Mouse (Mus musculus): Measurements from ENCODE around the gene Gripap1. TPM values are rescaled to one million over a fixed set of nuclear protein-coding genes. Genes with fewer than 3 reads are reported as not detected.

Gripap1 gene
- total RNA-seq, 2 experiments from 2014 or later, result 26.1 to 31.7 TPM

- intact Hi-C loops (cut with DNase I), result no loop called here
- no peak for DNase-seq
Measured at GRCm38 (mm10) chrX:7863181-7863580, 73.6 kb downstream of the Gripap1 start.

GRCm38 (mm10) chrX:7864551-7864950, 75.0 kb downstream of the Gripap1 start:
- no peak for DNase-seq
- intact Hi-C loops (cut with DNase I), result no loop called here

GRCm38 (mm10) chrX:7865343-7865742, 75.8 kb downstream of the Gripap1 start:
- DNase-seq, result no peak
- intact Hi-C loops (cut with DNase I), result no loop called here

GRCm38 (mm10) chrX:7865786-7866185, 76.2 kb downstream of the Gripap1 start:
- no peak for DNase-seq
- intact Hi-C loops (cut with DNase I), result no loop called here

GRCm38 (mm10) chrX:7867141-7867540, 77.6 kb downstream of the Gripap1 start:
- intact Hi-C loops (cut with DNase I), result no loop called here
- DNase-seq, result no peak

GRCm38 (mm10) chrX:7868506-7868905, 78.9 kb downstream of the Gripap1 start:
- intact Hi-C loops (cut with DNase I), result no loop called here

GRCm38 (mm10) chrX:7869826-7870225, 80.3 kb downstream of the Gripap1 start:
- DNase-seq, result no peak
- intact Hi-C loops (cut with DNase I), result no loop called here

More at GRCm38 (mm10) chrX:7868506-7868905, 78.9 kb downstream of the Gripap1 start:
- DNase-seq, result no peak

Small RNAs within 50 kb of the gene (microRNA-seq; reads per million reads assigned to microRNA genes)
- gene Mir1198, result 53.5 to 53.8 reads per million in 2 experiments

Other genes with a start within 250 kb of the Gripap1 start
- gene Foxp3, start 216.1 kb upstream of the Gripap1 start, total RNA-seq (2021), result under 1 TPM in 1 of 2 experiments, not detected in 1; 0.05 TPM
- 1 to 10 TPM; 2.3 to 2.6 TPM for gene Ppp1r3f, start 215.5 kb upstream of the Gripap1 start, total RNA-seq (2021)
- 10 to 100 TPM; 11.5 to 12.4 TPM for gene Ccdc22, start 184.2 kb upstream of the Gripap1 start, total RNA-seq (2021)
- gene Cacna1f, start 182.7 kb upstream of the Gripap1 start, total RNA-seq (2021), result not detected
- 1 to 10 TPM; 1.4 to 1.8 TPM for gene Syp, start 151.3 kb upstream of the Gripap1 start, total RNA-seq (2021)
- gene Prickle3, start 132.5 kb upstream of the Gripap1 start, total RNA-seq (2021), result 10 to 100 TPM; 19.4 to 21.4 TPM
- gene Plp2, start 118.4 kb upstream of the Gripap1 start, total RNA-seq (2021), result 10 to 100 TPM; 43.8 to 58.0 TPM
- 10 to 100 TPM; 18.4 to 21.2 TPM for gene Magix, start 108.5 kb upstream of the Gripap1 start, total RNA-seq (2021)
- 10 to 100 TPM; 21.4 to 21.5 TPM for gene Gpkow, start 92.6 kb upstream of the Gripap1 start, total RNA-seq (2021)
- 10 to 100 TPM; 28.8 to 38.3 TPM for gene Wdr45, start 75.4 kb upstream of the Gripap1 start, total RNA-seq (2021)
- gene Gm45208, start 67.5 kb upstream of the Gripap1 start, total RNA-seq (2021), result not detected
- 1 to 10 TPM; 7.0 to 8.0 TPM for gene Praf2, start 61.3 kb upstream of the Gripap1 start, total RNA-seq (2021)
- gene Ccdc120, start 38.9 kb upstream of the Gripap1 start, total RNA-seq (2021), result 1 to 10 TPM in 1 of 2 experiments, under 1 TPM in 1; 0.74 to 1.2 TPM
- 10 to 100 TPM; 14.8 to 19.9 TPM for gene Tfe3, start 27.2 kb upstream of the Gripap1 start, total RNA-seq (2021)
- gene Kcnd1, start 32.5 kb downstream of the Gripap1 start, total RNA-seq (2021), result under 1 TPM; 0.39 to 0.45 TPM
- 10 to 100 TPM; 33.5 to 33.8 TPM for gene Otud5, start 51.6 kb downstream of the Gripap1 start, total RNA-seq (2021)
- gene Pim2, start 88.5 kb downstream of the Gripap1 start, total RNA-seq (2021), result 1 to 10 TPM; 2.5 to 3.5 TPM
- 10 to 100 TPM; 14.1 to 14.7 TPM for gene Slc35a2, start 94.3 kb downstream of the Gripap1 start, total RNA-seq (2021)
- 10 to 100 TPM; 22.5 to 26.4 TPM for gene Pqbp1, start 109.5 kb downstream of the Gripap1 start, total RNA-seq (2021)
- gene Timm17b, start 109.6 kb downstream of the Gripap1 start, total RNA-seq (2021), result 10 to 100 TPM; 30.8 to 42.9 TPM
- gene Gm10491, start 118.1 kb downstream of the Gripap1 start, total RNA-seq (2021), result not detected
- gene Gm10490, start 119.8 kb downstream of the Gripap1 start, total RNA-seq (2021), result not detected
- not detected for gene Pcsk1n, start 130.1 kb downstream of the Gripap1 start, total RNA-seq (2021)
- not detected for gene Eras, start 138.8 kb downstream of the Gripap1 start, total RNA-seq (2021)
- 10 to 100 TPM; 13.0 to 14.7 TPM for gene Hdac6, start 158.1 kb downstream of the Gripap1 start, total RNA-seq (2021)
- gene Gata1, start 188.3 kb downstream of the Gripap1 start, total RNA-seq (2021), result not detected
- gene Glod5, start 228.7 kb downstream of the Gripap1 start, total RNA-seq (2021), result not detected